Mouse (Mus musculus): Measurements from ENCODE around the gene Ablim1.

The Ablim1 gene

DNA sequence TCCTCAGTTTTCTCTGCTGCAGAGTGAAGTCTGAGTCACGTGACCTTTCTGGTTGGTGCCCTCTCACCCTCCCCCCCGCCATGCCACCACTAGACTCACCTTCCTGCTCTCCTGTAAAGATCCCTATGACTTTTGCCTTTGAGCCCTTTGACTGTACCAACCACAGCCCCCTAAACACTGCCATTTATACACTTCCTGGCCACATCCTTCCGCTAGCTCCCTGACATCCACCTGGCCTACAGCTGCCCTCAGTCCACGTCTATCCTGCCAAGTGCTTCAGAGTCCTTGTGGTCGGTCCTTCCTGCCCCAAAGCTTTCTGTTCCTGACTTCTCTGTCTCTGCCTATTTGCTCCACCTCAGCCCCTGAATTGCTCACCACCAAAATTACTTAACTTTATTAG is 29.1 kb upstream of the Ablim1 start:
- DNase-seq (ENCODE audit: low spot score): no peak

- no peak for DNase-seq (ENCODE audit: low spot score)
Observed at GRCm38 (mm10) chr19:57340900-57341742, 26.4 kb upstream of the Ablim1 start.

GRCm38 (mm10) chr19:57339281-57339864 is 24.7 kb upstream of the Ablim1 start:
- no peak for DNase-seq (ENCODE audit: low spot score)

DNA sequence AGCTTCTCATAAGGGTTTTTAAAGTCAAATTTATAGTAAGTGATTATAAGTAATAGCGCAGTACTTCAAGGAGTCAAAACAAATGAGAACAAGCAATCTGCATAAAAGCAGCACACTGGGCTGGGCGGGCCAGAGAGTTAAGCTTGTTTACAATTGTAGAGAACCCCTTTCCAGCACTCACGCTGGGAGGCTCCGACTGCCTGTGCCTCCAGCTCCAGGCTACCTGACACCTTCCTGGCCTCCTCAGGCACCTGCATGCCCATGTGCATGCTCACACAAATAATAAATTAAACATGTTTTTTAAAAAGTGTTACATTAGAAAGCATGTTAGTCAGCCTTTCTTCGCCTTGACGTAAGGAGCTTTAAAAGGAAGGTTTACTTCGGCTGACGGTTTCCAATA is 20.4 kb upstream of the Ablim1 start:
- no peak for DNase-seq (ENCODE audit: low spot score)

DNA sequence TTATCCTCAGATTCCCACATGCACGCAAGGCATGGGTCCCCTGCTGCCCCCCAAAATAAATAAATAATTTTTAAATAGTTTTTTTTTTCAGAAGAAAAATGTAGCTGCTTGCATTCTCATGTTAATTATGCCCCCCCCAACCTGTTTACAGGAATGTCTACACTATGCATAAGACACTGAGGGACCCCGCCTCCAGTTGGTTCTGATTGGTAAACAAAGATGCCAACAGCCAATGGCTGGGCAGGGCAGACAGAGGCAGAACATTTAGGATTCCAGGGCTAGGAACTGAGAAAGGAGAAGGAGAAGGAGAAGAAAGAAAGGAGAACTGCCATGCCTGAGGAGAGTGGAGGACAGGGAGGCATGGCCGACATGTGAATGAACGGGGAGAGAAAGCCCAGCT is 18.6 kb upstream of the Ablim1 start:
- DNase-seq (ENCODE audit: low spot score): no peak

DNA sequence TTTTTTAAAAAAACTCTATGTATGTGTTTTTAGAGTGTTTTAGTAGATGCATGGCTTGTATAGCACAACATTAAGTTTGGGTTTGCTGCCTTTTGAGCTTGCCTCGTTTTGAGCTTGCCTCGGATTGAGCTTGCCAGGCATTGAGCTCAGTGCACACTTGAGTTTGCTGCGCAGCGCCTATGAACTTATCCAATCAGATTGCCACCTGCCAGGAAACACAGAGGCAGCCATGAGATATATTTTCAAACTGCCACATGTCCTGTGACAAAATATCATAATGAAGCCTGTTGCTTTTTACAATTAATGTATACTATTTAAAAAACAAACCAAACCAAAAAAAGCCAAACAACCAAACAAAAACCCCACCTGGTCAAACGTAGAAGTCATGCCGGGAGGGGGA is 16.5 kb upstream of the Ablim1 start:
- no peak for DNase-seq (ENCODE audit: low spot score)

- no peak for DNase-seq (ENCODE audit: low spot score)
Observed at GRCm38 (mm10) chr19:57330309-57330708, 15.6 kb upstream of the Ablim1 start.

- DNase-seq (ENCODE audit: low spot score): peak; percentile 66
Observed at GRCm38 (mm10) chr19:57328792-57329191, 14.1 kb upstream of the Ablim1 start.

DNA sequence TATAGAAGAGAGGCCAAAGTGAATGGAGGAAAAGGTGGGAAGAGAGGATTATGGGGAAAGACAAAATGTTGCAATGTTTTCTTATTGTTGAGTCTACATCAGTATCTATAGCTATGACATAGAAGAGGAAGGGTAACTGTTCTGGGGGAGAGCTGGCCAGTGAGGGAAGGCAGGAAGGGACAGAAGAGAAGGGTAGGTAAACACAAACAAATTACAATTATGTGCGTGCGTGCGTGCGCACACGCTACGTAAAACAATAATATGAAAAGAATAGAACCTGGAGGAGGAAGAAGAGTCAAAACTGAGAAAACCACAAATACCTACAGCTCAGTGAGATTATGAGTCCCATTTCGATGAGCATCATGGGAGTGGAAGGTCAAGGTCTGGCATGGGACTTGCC is 13.6 kb upstream of the Ablim1 start:
- DNase-seq (ENCODE audit: low spot score): no peak

DNA sequence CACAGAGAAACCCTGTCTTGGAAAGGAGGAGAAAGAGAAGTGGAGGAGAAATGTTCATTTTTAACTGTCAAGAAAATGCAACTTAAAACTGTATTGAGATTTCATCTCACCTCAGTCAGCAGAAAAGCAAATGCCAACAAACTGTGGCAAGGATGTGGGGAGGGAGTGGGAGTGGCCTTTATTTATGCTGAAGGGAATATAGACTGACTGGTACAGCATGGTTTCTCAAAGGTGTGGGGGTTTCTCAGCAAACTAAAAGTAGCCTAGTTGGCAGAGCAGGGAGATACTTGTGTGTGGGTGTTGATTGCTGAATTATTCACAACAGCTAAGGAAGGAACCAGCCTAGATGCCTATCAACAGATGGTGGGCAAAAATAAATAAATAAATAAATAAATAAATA is 13.0 kb upstream of the Ablim1 start:
- DNase-seq (ENCODE audit: low spot score): no peak

DNA sequence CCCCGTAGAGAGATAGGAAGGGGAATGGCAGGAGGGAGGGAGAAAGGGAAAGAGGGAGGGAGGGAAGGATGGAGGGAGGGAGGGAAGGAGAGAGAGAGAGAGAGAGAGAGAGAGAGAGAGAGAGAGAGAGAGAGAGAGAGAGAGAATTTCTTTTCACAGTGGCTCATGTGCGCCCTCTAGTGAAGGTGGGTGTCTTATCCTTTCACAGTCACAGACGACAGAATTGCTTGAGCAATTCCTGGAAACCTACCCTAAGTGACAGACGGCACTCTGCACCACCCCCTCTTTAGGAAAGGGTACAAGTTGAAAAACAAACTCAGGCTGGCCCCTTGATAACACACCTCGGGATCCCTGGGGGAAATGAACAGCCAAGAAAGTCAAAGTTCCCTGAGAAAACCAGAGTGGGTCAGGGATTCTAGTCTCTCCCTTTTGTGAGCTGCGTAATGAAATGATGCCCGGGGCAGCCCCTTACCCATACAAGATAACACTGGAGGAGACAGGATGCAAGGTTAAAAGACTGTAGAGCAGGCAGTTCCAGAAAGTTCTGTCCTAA is 11.1 kb upstream of the Ablim1 start:
- peak; percentile 83 for DNase-seq (ENCODE audit: low spot score)

GRCm38 (mm10) chr19:57323087-57323486 is 8.4 kb upstream of the Ablim1 start:
- no peak for DNase-seq (ENCODE audit: low spot score)

- DNase-seq (ENCODE audit: low spot score): no peak
Observed at GRCm38 (mm10) chr19:57322491-57322890, 7.8 kb upstream of the Ablim1 start.

DNA sequence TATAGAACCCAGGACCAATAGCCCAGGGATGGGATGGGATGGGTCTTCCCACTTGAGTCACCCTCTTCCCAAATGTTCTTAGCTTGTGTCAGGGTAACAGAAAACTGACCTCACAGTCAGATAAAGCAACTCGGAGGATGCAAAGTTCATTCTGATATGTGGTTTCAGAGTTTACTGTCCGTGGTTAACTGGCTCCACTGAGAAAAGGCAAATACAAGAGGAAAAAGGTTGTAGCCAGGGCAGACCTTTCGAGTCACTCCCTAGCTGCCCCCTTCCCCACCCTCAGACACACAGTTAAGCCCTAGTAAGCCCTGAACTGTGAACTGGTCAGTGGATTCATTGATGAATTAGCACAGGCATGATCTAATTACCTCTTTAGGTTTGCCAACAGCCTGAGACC is 7.1 kb upstream of the Ablim1 start:
- DNase-seq (ENCODE audit: low spot score): no peak

DNA sequence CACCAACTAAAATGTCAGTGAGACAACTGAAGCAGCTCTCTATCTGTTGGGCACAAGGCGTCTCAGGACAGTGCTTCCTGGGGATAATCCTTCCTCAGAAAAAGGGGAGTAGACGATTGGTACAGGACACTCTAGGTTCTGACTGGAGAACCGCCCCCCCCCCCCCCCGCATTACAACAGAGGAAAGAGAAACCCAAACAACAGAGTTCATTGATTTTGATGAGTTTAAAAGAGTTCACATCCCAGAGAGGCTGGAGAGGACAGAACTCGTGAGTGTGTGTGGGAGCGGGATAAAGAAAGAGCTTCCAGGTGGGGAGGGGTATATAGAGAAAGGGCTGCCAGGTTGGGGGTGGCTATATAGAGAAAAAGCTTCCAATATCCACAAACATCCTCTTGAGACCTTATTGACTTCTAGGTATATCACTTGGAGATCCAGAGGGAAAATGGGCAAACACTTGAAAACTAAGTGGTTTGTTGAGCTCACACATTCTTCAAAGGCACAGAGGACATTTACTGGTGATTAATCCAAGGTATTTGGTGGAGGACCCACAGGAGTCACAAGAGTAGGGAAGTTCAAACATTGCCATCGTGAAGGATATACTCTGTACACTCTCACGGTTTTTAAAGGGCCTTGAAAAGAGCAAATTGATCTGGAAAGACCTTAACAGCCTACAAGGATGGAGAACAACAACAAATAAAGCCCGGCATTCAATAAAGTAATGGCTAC is 6.1 kb upstream of the Ablim1 start:
- DNase-seq (ENCODE audit: low spot score): no peak

GRCm38 (mm10) chr19:57316597-57316996 is 1.9 kb upstream of the Ablim1 start:
- DNase-seq (ENCODE audit: low spot score): no peak

GRCm38 (mm10) chr19:57315013-57315565 is 370 bp upstream of the Ablim1 start:
- no peak for DNase-seq (ENCODE audit: low spot score)

GRCm38 (mm10) chr19:57313891-57314345 is 801 bp downstream of the Ablim1 start:
- DNase-seq (ENCODE audit: low spot score): no peak

- DNase-seq (ENCODE audit: low spot score): no peak
Observed at GRCm38 (mm10) chr19:57313226-57313625, 1.5 kb downstream of the Ablim1 start.

DNA sequence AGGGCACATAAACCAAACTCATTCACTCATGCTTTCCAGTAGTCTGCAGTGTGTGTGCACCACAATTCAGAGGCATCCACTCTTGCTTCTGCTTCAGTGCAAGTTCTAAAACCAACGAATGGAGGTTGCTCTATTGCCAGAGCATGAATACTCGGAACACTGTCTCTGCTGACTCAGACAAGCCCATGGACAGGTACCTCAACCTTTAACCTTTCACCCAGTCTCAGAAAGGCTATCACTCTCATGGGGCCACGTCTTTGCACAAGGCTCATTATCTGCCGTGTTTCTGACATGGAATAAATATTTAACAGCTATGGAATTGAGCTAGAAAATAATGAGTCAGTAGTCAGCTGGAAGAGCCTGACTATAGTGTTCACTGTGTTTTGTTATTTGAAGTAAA is 4.7 kb downstream of the Ablim1 start:
- DNase-seq (ENCODE audit: low spot score): no peak

GRCm38 (mm10) chr19:57306601-57307000 is 8.1 kb downstream of the Ablim1 start:
- no peak for DNase-seq (ENCODE audit: low spot score)

- DNase-seq (ENCODE audit: low spot score): no peak
Observed at GRCm38 (mm10) chr19:57305972-57306371, 8.7 kb downstream of the Ablim1 start.
